Mouse (Mus musculus): ENCODE data around the gene Snx12. TPM values are rescaled to one million over a fixed set of nuclear protein-coding genes. Genes with fewer than 3 reads are reported as not detected.
A peak's percentile ranks its signal among the peaks of the same experiment; 100 is the strongest.

Gene Snx12
- 47.7 and 51.8 TPM in 2 replicates for polyA plus RNA-seq (2015; fragmentation: Nextera tagmentation; extraction: Ambion mirVana)

- ATAC-seq (ENCODE audit: insufficient read depth, low FRiP score, low read depth), result peak; percentile 93
- Histone ChIP-seq H3K36me3 (no peaks in the 10 kb centered on the region), H3K9ac (peak within 1 kb of the TSS; percentile 34; the same call in 1 of the 2 replicates), H3K4me2 (peak within 1 kb of the TSS; percentile 51), H3K27ac (peak within 1 kb of the TSS; percentile 77), H3K27me3 (replicated peaks) (no peaks in the 10 kb centered on the region), H3K4me3 (replicated peaks) (peak within 1 kb of the TSS; percentile 54), H3K9me3 (no peaks in the 10 kb centered on the region), H3K4me1 (no peaks in the 10 kb centered on the region)
- WGBS, result 21% methylated on average over 55 of the region's 55 CpGs
These were observed at the start of gene Snx12 for GRCm38 (mm10) chrX:101221834-101222795. Snx12 (minus strand) TSS chrX:101222563.

- no peaks in the 10 kb centered on the region for H3K27me3 ChIP-seq (replicated peaks)
- H3K4me1 ChIP-seq, result no peaks in the 10 kb centered on the region
- 46% methylated on average over 3 of the region's 3 CpGs for WGBS
- H3K9me3 ChIP-seq, result no peaks in the 10 kb centered on the region
- H3K27ac ChIP-seq, result no peak within 1 kb of the TSS
- H3K36me3 ChIP-seq, result no peaks in the 10 kb centered on the region
- H3K4me3 ChIP-seq (replicated peaks), result no peak within 1 kb of the TSS
- H3K9ac ChIP-seq, result no peak within 1 kb of the TSS
- H3K4me2 ChIP-seq, result no peak within 1 kb of the TSS
- ATAC-seq (ENCODE audit: insufficient read depth, low FRiP score, low read depth), result no peak
These were observed 46.4 kb upstream of the Snx12 start, which contains the start of gene Gm20489 for GRCm38 (mm10) chrX:101268755-101269124. Gm20489 (minus strand) TSS chrX:101269023.

- no peaks in the 10 kb centered on the region for H3K9me3 ChIP-seq
- no peak for ATAC-seq (ENCODE audit: insufficient read depth, low FRiP score, low read depth)
- no peak within 1 kb of the TSS for H3K9ac ChIP-seq
- no peaks in the 10 kb centered on the region for H3K4me1 ChIP-seq
- no peaks in the 10 kb centered on the region for H3K36me3 ChIP-seq
- H3K4me3 ChIP-seq (replicated peaks), result no peak within 1 kb of the TSS
- 48% methylated on average over 5 of the region's 5 CpGs for WGBS
- H3K4me2 ChIP-seq, result no peak within 1 kb of the TSS
- no peak within 1 kb of the TSS for H3K27ac ChIP-seq
- H3K27me3 ChIP-seq (replicated peaks), result no peaks in the 10 kb centered on the region
These were observed 45.8 kb upstream of the Snx12 start, which contains the start of gene Il2rg for GRCm38 (mm10) chrX:101268025-101268754. Il2rg (minus strand) TSS chrX:101268255.

- Histone ChIP-seq H3K4me3 (replicated peaks) (no peak overlapping the region), H3K36me3 (no peaks in the 10 kb centered on the region), H3K4me1 (no peaks in the 10 kb centered on the region), H3K9ac (no peak overlapping the region), H3K27me3 (replicated peaks) (no peaks in the 10 kb centered on the region), H3K4me2 (no peak overlapping the region), H3K9me3 (no peaks in the 10 kb centered on the region), H3K27ac (no peak overlapping the region)
- 88% methylated on average over 6 of the region's 6 CpGs for WGBS
- no peak for ATAC-seq (ENCODE audit: insufficient read depth, low FRiP score, low read depth)
These were observed 44.3 kb upstream of the Snx12 start for GRCm38 (mm10) chrX:101266631-101267030.

- no peaks in the 10 kb centered on the region for H3K27me3 ChIP-seq (replicated peaks)
These were observed 41.5 kb upstream of the Snx12 start, which contains the start of gene Gm614 for GRCm38 (mm10) chrX:101263892-101264291. Gm614 (minus strand) TSS chrX:101263992.

GRCm38 (mm10) chrX:101260441-101261325 is 38.3 kb upstream of the Snx12 start:
- no peak overlapping the region for H3K4me2 ChIP-seq
- 0 out of 2 replicates have a peak, but pooled peaks cover 3% of the 10 kb centered on the region for H3K4me1 ChIP-seq
- H3K27me3 ChIP-seq (replicated peaks), result no peaks in the 10 kb centered on the region
- peak; percentile 70 for ATAC-seq (ENCODE audit: insufficient read depth, low FRiP score, low read depth)
- WGBS, result 27% methylated on average over 13 of the region's 13 CpGs
- H3K27ac ChIP-seq, result peak overlapping the region; percentile 63
- no peaks in the 10 kb centered on the region for H3K36me3 ChIP-seq
- no peak overlapping the region for H3K4me3 ChIP-seq (replicated peaks)
- H3K9me3 ChIP-seq, result no peaks in the 10 kb centered on the region
- H3K9ac ChIP-seq, result no peak overlapping the region

More at GRCm38 (mm10) chrX:101263892-101264291, 41.5 kb upstream of the Snx12 start, which contains the start of gene Gm614:
- 0 out of 2 replicates have a peak, but pooled peaks cover 3% of the 10 kb centered on the region for H3K4me1 ChIP-seq
- no peak within 1 kb of the TSS for H3K4me3 ChIP-seq (replicated peaks)
- no peak within 1 kb of the TSS for H3K9ac ChIP-seq
- 69% methylated on average over 1 of the region's 1 CpGs for WGBS
- H3K27ac ChIP-seq, result no peak within 1 kb of the TSS
- ATAC-seq (ENCODE audit: insufficient read depth, low FRiP score, low read depth), result no peak
- H3K4me2 ChIP-seq, result no peak within 1 kb of the TSS
- no peaks in the 10 kb centered on the region for H3K36me3 ChIP-seq
- no peaks in the 10 kb centered on the region for H3K9me3 ChIP-seq

GRCm38 (mm10) chrX:101256603-101257002 is 34.2 kb upstream of the Snx12 start:
- no peak for ATAC-seq (ENCODE audit: insufficient read depth, low FRiP score, low read depth)
- no peaks in the 10 kb centered on the region for H3K9me3 ChIP-seq
- no peak overlapping the region for H3K4me3 ChIP-seq (replicated peaks)
- WGBS, result 79% methylated on average over 13 of the region's 13 CpGs
- peak overlapping the region; percentile 71 for H3K4me2 ChIP-seq
- no peak overlapping the region for H3K27ac ChIP-seq
- no peak overlapping the region for H3K9ac ChIP-seq
- no peaks in the 10 kb centered on the region for H3K27me3 ChIP-seq (replicated peaks)
- 0 out of 2 replicates have a peak, but pooled peaks cover 3% of the 10 kb centered on the region for H3K4me1 ChIP-seq
- no peaks in the 10 kb centered on the region for H3K36me3 ChIP-seq

GRCm38 (mm10) chrX:101254740-101255139 is 32.4 kb upstream of the Snx12 start:
- peak overlapping the region; percentile 54 for H3K4me3 ChIP-seq (replicated peaks)
- H3K9me3 ChIP-seq, result no peaks in the 10 kb centered on the region
- 10% methylated on average over 26 of the region's 26 CpGs for WGBS
- H3K4me2 ChIP-seq, result peak overlapping the region; percentile 71
- H3K4me1 ChIP-seq, result no peaks in the 10 kb centered on the region
- H3K27ac ChIP-seq, result peak overlapping the region; percentile 63
- no peaks in the 10 kb centered on the region for H3K36me3 ChIP-seq
- peak; percentile 5 for ATAC-seq (ENCODE audit: insufficient read depth, low FRiP score, low read depth)
- peak overlapping the region; percentile 48 for H3K9ac ChIP-seq
- H3K27me3 ChIP-seq (replicated peaks), result no peaks in the 10 kb centered on the region

GRCm38 (mm10) chrX:101253952-101254729 is 31.8 kb upstream of the Snx12 start, which contains the start of gene Foxo4:
Foxo4 (plus strand) TSS chrX:101254528.
- Histone ChIP-seq H3K9me3 (no peaks in the 10 kb centered on the region), H3K27me3 (replicated peaks) (no peaks in the 10 kb centered on the region), H3K4me1 (no peaks in the 10 kb centered on the region), H3K9ac (peak within 1 kb of the TSS; percentile 48), H3K27ac (peak within 1 kb of the TSS; percentile 63), H3K4me3 (replicated peaks) (peak within 1 kb of the TSS; percentile 54), H3K36me3 (no peaks in the 10 kb centered on the region), H3K4me2 (peak within 1 kb of the TSS; percentile 71)
- WGBS, result 17% methylated on average over 47 of the region's 47 CpGs
- peak; percentile 94 for ATAC-seq (ENCODE audit: insufficient read depth, low FRiP score, low read depth)

- H3K9ac ChIP-seq, result no peak overlapping the region
These were observed 22.6 kb upstream of the Snx12 start for GRCm38 (mm10) chrX:101245011-101245410.

More at GRCm38 (mm10) chrX:101245011-101245410, 22.6 kb upstream of the Snx12 start:
- no peaks in the 10 kb centered on the region for H3K36me3 ChIP-seq
- no peaks in the 10 kb centered on the region; the same call in 1 of the 2 replicates for H3K27me3 ChIP-seq (replicated peaks)
- no peak overlapping the region for H3K27ac ChIP-seq
- H3K9me3 ChIP-seq, result no peaks in the 10 kb centered on the region
- no peaks in the 10 kb centered on the region for H3K4me1 ChIP-seq
- H3K4me2 ChIP-seq, result no peak overlapping the region
- no peak for ATAC-seq (ENCODE audit: insufficient read depth, low FRiP score, low read depth)
- WGBS, result 13% methylated on average over 1 of the region's 1 CpGs
- no peak overlapping the region for H3K4me3 ChIP-seq (replicated peaks)

All from stomach, embryonic 15.5 days (tissue).